Mouse (Mus musculus) left cerebral cortex, adult 11 months (tissue): ENCODE measurements around the gene Tmprss3.

ENCODE experiments used
- DNase-seq: peaks from one replicate; pipeline ENCODE4 v3.0.0; 2022; ENCODE audit warnings: low spot score

Gene Tmprss3

DNA sequence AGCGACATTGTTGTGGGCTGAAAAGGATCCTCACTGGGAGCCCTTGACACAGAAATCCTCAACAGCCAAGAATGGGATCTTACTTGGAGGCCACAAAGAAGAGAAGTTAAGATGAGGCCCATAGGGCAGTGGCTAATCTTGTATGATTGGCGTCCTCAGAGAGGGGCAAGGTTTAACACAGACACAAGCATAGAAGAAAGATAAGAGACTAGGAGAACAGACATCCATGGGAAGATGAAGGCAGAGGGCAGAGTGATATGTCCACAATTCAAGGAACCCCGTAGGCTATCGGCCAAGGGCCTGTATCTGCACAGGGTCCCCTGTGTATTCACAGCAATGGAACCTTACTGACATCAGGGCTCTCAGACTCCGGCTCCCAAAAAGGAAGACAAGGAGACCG, 3.6 kb downstream of the Tmprss3 start:
- DNase-seq = no peak

DNA sequence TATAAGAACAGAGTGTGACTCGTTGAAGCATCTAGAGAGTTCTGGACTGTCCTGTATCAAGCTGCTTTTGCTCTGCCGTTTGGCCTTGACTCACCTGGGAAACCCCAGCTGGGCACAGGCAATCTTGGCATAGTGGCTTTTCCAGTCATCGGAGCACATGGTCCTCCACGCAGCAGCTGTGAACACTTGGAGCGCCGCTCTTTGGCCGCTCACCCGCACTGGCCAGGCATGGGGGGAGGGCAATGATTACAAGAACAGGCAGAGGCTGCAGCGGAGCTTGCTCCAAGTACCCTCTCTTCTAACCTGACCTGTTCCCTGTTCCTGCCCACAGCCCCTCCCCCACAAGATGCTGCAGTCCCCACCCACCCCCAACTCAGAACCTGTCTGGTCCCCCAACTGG, 5.4 kb downstream of the Tmprss3 start:
- no peak for DNase-seq

DNA sequence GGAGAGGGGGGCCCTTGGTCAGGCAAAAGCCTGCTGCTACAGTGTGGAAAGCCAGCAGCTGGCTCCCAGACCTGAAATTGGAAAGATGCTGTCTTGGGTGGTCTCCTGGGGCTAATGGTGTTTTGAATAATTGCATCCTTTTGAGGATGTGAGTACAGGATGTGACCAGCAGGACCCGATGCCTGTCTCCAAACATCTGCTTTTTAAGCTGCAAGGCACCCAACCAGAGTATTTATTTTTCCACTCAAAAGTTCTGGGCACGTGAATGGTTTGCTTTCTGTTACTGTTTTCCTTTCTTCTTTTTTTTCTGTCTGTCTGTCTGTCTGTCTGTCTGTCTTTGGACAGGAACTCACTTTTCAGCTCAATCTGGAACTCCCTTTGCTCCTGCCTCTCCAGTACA, 6.1 kb downstream of the Tmprss3 start:
- no peak for DNase-seq

DNA sequence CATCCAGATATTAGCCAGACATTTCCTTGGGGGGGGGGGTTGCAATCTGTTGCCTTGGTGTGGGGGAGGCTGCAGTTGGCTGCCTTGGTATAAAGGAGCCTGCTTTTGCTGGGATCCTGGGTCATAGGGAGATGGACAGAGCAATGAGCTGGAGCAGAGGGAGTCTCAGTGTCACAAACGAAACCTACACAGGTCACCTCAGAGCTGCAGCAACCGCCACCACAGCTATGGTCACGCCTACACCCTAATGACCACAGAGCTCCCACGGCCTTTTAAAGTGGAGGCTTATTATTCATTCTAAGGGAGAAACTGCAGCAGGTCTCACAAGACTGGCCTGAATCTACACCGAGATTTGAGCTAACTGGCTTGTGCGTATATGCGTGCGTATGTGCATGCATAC, 7.0 kb downstream of the Tmprss3 start:
- no peak for DNase-seq

DNA sequence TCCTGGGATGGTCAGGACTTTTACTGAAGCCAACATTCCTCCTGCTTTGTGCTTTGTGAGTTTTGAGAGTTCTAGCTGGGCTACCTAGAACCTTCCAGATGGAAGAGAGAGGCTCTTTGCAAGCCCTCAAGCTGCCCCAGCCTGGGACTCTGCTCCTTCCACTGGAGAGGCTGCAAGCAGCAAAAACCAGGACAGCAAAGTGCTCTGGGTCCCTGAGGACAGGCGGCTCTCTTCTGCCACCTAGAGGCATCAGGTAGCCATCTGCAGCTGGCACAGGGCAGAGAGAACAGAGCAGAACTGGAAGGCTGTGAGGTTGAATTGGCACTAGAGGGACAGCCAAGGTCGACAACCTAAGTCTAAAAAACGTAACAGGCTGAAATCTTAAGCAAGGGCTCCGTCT, 11.4 kb downstream of the Tmprss3 start:
- peak; percentile 24 for DNase-seq

DNA sequence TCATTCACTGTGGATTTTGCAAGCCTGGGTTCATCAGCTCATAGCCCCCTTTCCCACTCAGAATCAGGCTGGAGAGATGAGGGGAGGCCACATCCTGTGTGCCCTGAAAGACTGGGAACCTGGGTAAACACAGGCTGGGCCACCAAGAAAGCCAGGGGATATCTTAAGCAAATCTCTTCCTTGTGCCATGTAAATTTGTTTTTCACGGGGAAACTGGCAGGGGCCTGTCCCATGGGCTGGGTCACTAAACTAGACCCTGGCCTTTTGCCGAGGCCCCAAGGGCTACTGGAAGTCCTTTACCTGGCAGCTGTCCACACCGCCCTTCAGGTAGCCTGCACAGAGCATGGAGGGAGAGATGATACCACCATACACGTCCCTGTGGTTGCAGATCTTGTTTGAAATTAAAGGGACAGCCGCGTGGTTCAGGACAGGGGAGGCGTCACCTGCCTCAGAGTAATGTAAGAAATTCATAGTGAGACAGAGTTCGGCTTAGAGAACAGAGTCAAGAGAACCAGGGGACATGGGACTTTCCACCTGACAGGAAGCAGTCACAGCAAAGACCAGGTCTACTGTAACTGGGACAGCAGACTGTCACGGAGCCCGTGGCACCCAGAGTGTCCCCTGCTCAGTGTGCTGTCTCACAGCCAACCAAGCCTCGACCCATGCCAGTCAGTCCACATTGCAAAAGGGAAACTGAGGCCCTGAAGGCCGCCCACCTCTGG, 14.3 kb downstream of the Tmprss3 start:
- no peak for DNase-seq

DNA sequence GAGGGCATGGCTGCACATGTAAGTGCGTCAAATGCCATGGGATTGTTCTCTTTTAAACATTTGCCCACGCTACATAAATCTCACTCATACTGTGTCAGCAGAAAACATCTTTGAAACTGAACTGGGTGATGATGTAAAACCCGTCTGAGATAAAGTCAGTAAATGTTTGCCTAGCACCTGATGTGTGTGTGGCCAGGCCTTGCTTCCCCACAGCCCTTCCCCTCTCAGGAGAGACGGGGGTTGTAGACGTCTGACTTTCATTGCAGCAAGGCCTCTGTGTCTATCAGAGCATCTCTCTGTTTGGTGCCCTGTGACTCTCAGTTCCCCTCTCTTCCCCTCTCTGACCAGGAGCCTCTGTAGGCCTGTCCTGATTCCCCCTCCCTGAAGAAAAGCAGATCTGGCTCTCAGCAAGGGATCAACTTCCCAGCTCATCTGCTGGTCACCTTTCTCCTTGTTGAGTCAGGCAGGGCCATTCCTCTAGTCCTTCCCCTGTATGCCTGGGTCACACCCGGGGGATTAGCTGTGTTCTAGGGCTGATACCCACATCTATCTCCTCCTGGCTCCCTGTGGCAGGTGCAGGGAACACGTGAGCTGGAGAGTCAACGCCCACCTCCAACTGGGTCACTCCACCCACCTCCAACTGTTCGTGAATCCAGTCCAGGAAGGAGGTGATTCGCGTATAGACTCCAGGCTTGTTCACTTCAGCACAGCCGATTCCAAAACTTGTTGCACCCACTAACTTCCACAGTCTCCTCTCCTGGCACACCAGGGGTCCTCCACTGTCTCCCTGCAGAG, 15.4 kb downstream of the Tmprss3 start:
- DNase-seq = no peak

DNA sequence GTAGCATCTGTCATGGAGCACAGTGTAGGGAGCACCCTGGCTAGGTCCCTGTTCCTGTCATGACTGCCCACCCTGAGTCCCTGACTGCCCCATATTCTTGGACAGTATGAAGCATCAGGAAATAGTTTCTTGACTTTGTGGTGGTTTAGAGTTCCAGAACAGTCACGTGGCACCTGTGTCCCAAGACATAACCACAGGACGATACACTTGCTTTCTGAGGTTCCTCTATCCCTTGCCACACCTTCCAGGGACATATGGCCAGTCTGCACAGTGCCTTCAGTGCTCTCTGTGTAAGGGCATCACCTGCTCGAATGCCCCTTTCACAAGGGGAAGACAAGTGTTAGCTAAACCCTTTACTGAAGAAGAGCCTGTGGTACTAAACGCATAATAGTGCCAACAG, 17.3 kb downstream of the Tmprss3 start:
- no peak for DNase-seq

DNA sequence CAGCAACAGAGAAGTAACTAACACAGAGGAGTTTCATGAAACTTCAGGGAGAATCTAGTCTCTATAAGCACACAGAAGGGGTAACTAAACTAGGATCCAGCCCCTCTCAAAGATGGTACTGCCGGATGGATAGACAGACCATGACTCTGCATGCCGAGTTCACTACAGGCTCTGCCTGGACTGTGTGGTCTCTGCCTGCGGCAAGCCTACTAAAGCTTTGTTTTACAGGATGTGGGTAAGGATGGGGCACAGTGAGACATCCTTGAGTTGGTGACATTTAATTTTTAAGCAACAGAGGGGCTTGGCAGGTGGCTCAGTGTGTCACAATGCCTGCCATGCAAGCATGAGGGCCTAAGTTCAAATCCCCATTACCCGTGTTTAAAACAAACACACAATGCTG, 22.5 kb downstream of the Tmprss3 start:
- DNase-seq = no peak

DNA sequence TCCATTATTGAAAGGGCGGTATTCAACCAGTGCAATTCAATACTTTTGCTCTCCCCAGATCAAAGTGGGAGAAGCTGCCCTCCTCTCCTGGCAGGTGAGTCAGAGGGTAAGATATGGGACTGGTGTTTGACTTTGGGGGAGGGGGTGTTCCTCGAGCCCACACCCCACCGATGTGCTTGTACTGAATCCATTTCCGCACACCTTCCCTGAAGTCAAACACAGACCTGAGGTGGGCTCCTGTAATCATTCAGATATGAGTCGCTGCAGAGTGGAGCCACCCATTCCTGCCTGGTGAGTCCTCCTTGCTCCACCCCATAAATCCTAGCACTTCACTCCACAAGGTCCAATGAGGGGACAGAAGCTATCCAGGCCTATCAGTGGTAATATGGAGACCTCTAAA, 29.0 kb downstream of the Tmprss3 start:
- no peak for DNase-seq

DNA sequence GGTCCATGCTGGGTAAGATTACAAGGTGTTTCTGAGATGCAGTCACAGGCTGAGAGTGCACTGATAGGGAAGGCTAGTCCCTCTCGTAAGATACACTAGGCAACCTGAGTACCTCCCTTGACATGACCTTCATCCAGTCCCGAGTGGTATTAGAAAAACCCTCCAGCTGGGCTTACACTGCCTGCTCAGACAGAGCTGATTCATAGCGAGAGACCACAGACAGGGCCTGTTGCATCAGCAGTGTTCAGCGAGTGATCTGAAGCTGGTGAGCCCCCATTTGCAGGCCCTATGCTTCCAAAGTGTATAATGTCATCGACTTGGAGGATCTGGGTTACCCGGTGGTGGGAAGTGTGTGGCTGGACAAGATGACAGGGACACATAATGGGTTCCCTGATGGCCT, 33.6 kb downstream of the Tmprss3 start, which contains the start of gene Tff1:
Gene Tff1 (minus strand): TSS at position 151 of the 400 bp plus-strand sequence.
- no peak for DNase-seq

DNA sequence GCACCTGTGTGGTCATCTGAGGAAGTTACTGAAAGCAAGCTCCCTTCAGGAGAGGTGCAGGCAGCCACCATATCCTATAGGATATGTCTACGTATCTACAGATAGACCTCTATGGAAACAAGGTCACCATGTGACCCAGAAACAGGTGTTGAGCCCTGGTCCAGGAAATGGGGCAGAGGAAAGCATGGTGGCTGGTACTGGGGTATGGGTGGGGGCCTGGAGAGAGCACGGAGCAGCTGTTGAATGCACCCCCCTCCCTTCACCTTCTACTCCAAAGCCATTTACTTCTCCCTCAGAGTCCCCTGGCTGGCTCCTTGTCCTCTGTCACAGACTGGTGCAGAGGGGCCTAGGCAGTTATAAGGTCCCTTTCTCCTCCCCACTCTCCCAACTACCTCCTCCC, 35.0 kb downstream of the Tmprss3 start:
- no peak for DNase-seq

DNA sequence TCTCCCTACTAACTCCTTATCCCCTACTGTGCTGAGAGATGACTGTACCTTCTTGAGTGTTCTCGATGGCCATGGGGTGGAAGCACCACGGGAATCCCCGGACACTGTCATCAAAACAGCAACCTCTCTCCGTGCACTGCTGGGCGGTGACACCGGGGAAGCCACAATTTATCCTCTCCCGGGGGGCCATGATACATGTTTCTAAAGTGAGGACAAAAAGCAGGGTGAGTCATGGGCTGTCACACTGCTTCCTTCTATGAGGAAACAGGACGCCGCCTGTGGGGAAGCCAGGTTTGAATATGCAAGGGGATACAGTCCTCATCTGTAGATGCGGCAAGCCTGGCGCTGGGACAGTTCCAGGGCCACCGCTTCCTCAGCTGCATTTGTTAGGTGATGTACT, 36.2 kb downstream of the Tmprss3 start:
- DNase-seq = no peak

DNA sequence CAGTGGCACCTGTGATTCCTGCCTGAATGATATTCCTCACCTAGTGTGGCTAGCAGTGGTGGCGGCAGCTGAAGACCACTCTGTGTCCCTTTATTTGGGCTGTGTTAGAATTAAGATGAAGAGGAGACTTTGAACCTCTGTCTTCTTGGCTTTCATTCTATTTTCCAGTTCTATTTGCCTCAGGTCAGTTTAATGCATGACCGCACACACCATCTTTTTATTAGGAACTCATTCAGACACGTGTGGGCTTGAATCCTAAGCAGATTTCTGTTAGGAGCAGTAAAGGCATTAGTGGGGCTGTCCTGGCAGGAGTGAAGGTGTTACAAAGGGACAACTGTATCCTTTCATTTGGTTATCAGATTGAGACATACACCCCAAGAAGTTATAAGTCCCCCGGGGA, 38.5 kb downstream of the Tmprss3 start:
- DNase-seq = no peak

DNA sequence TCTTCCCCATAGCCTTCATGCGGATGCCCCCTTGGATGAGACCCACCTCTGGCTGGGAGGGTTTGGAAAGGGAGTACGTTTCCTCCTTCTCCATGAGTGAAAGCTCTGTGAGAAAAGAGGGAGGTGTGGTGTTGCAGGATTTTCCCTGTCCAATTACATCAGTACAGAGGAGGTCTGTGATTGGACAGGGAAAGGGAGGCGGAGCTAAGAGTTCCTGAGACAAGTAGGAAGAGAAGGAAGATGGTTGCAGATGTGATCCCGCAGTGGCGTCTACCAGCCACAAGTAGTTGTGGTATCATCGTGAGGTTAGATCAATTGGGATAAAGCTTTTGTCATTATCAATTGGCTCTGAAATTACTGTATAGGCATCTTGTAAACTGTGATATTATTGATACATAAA, 40.9 kb downstream of the Tmprss3 start:
- no peak for DNase-seq

DNA sequence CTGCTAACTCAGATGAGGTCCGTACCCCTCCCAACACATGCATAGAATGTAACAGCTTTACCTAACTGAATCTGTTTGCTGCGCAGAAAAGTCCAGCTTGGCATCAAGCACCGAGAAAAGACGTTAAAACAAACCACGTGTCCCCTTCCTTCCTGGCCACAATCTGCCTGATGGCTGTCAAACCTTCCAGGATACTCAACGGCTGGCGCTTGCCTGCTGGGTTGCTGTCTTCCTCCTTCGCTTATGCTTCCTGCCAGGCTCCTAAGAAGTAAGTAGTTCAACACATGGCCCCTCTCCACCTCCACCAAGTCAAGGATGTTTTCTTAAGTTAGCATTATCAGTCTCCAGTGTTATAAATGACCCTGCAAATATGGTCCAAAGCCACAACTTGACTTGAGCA, 45.0 kb downstream of the Tmprss3 start:
- no peak for DNase-seq

DNA sequence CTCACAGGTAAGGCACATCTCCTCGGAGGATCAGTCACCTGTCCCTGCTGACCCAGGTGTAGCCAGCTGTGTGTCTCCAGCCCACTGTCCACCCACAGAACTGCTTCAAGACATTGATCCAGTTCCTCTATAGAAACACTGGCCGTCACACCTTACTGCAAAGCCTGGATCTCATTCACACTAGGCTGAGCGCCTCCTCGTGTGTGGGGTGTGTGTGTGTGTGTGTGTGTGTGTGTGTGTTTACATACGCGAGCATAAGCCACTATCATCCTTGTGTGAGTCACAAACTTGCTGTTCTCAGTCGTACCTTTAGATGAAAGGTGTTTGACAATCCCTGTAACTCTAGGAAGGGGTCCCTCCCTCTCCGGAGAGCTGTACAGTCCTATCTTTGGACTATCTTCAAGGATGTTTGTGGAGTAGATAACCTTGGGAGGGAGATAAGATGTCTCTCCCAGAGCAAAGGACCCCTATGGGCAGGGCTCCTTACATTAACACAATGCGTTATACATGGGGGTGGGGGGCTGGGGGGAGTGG, 45.7 kb downstream of the Tmprss3 start:
- DNase-seq = no peak

DNA sequence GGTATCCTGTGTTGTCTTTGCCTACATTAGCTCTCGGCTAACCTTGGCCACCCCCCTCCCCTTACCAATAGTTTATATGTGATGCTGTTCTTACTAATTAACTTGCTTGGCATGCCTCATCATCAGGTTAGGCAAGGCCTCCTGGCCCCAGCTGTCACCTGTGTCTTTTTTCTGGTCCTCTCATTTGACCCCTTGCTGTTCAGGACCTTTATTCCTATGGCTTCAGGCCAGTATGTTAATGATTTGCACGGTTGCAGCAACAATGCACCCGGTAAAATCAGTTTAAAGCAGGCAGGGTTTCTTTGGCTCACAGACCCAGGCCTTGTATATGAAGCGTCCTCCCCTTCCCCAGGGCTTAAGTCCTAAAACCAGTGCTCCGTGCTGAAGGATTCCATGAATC, 46.3 kb downstream of the Tmprss3 start:
- DNase-seq = no peak

DNA sequence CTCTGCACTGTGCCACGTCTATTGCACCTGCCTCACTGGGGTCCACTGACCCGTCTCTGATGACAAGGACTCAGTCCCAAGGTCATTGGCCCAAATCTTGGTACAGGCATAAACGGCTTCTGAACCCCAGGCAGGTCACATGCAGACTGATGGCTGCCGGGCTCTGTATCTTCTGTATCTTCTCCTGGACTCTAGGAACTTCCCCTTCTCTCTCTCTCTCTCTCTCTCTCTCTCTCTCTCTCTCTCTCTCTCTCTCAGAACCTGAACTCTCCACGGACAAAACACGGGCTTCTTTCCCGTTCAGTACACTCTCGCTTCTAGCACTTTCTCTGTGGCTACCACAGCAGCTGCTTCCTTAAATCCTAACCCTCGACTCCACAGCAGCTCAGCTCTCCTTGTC, 52.8 kb downstream of the Tmprss3 start:
- no peak for DNase-seq

DNA sequence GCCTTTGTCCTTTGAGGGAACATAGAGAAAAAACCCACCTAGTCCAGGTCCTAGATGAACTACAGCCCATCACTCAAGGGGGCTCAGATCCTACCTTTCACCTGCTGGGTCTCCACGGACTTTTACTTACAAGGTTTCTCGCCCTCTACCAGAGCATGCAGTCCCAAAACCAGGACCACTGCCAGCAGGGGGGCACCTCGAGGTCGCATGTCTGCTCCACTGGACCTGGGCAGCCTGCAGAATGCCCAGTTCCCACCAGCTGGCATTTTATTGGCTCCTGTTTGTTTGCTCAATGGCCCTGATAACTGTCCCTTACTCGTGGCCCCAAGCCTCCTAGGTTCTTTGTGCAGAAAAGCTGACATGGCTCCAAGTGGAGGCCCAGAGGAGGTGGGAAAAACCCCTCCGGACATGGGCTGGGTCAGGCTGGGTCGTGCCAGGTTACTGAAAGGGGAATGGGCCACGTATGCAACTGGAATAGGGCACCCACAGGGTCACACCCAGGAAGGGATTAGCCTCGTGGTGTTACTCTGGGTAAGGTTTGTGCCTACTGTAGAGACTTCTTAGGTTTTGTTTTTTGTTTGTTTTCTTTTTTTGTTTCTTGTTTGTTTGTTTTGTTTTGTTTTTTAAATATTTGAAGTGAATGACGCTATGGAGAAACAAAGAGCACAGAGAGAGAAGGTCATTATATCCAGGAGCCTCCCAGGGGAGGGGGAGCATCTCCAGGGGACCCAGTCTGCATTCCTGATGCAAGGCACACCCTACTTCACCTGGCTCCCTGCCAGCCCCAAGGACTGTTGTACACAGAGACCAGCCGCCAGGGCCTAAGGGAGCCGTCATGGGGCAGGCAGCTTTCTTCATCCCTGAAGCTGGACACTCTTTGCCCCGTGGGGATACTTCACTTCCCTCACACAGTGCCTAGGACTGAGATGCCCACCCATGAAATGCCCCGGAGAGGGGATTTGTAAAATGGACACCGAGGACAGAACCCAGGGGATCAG, 54.4 kb downstream of the Tmprss3 start, which contains the start of gene Tff2:
Gene Tff2 (minus strand): TSS at position 243 of the 998 bp plus-strand sequence.
- DNase-seq = no peak

DNA sequence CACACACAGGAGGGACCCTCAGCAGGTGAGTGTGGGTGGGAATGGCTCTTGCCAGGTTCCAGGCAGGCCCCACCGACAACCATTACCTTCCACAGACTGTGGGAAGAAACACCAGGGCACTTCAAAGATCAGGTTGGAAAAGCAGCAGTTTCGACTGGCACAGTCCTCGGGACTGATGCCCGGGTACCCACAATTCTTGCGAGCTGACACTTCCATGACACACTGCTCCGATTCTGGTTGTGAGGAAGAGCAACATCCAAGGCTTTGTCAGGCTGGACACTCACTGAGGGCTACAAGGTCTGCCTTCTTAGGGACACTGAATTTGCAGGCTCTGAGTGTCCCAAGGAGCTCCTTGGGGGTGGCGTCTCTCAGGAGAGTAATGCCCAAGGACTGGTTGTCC, 56.7 kb downstream of the Tmprss3 start:
- no peak for DNase-seq

DNA sequence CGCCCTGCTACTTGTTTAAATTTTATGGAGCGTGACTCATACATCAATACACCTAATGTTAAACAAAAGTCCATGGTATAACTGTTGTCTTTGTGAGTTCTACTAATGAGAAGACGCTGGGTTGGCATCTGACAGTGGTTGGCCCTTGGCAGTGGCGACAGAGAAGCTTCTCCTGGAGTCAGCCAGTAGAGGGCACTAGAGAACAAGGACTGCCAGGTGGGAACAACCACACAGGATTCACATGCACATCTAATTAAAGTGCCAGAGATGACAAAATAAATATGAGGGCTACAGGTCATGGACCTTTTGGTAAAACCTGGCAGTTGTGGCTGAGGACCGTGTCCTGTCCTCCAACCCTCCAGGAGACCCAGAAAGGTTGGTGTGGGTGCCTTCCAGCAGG, 60.4 kb downstream of the Tmprss3 start:
- no peak for DNase-seq
